Mouse (Mus musculus): ENCODE data around the gene Gm266. TPM values are rescaled to one million over a fixed set of nuclear protein-coding genes. Genes with fewer than 3 reads are reported as not detected.

The Gm266 gene
- polyA plus RNA-seq, 1 experiment = 0.12 TPM

DNA sequence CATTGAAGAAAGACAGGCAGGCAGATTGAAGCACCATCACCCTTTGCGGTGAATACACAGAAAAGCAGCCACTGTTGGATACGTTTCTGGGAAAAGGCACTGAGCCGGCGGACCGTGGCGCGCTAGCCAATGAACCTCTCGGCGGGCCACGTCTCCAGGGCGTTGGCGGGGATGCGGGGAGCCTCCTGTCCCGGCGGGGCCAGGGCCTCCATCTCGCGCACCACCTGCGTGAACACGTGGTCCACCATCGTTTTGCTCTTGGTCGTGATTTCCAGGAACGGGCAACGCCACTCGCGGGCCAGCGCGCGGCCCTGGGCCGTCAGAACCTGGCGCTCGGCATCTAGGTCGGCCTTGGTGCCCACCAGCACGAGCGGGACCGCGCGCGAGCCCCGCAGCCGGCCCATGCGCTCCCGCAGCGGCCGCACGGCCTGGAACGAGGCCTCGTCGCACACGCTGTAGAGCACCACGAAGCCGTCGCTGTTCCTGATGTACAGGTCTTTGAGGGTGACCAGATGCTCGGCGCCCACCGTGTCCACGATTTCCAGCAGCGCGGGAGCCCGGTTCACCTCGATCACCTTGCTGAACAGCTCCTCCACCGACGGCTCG is 474 bp downstream of the Gm266 start:
- TF ChIP-seq POLR2A (IDR thresholded peaks at IDR 0.05; ENCODE audit: borderline replicate concordance, extremely low read depth, low read depth, low read length) = no peak
- no peak for TF ChIP-seq CTCF (IDR thresholded peaks at IDR 0.05; ENCODE audit: insufficient read depth, low read length)
- peaks cover 7% of the 10 kb centered on the region; the same call in 1 of the 2 replicates for H3K4me1 ChIP-seq (ENCODE audit: control insufficient read depth, insufficient read depth, low read length)

DNA sequence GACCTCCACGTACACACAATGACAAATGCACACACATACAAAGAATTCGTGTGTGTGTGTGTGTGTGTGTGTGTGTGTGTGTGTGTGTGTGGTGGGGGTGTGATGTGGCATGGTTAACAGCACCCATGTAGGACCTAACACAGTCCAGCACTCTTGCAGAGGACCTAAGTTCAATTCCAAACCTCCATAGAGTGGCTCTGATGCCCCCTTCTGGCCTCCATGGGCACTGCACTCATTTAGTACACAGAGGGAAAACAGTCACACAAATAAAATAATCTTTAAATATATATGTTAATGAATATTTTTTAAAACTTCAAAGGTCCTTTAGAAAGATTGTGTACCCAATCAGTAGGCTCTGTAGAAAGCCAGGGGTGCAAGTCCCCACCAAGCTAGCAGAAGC is 5.7 kb downstream of the Gm266 start:
- DNase-seq = no peak
- no peaks in the 10 kb centered on the region for H3K4me1 ChIP-seq (ENCODE audit: control insufficient read depth, insufficient read depth, low read length)
- TF ChIP-seq POLR2A (IDR thresholded peaks at IDR 0.05; ENCODE audit: borderline replicate concordance, extremely low read depth, low read depth, low read length) = no peak
- peak; percentile 56 for TF ChIP-seq CTCF (IDR thresholded peaks at IDR 0.05; ENCODE audit: insufficient read depth, low read length)
- 56% methylated on average over 2 of the region's 2 CpGs for WGBS
- no peak overlapping the region for H3K4me3 ChIP-seq (replicated peaks; ENCODE audit: extremely low read depth, low read depth, low read length)

More for the DNA sequence above, 474 bp downstream of the Gm266 start:
- no peak for DNase-seq
- WGBS = 3% methylated on average over 63 of the region's 63 CpGs
- peak overlapping the region; percentile 0 for H3K4me3 ChIP-seq (replicated peaks; ENCODE audit: extremely low read depth, low read depth, low read length)

DNA sequence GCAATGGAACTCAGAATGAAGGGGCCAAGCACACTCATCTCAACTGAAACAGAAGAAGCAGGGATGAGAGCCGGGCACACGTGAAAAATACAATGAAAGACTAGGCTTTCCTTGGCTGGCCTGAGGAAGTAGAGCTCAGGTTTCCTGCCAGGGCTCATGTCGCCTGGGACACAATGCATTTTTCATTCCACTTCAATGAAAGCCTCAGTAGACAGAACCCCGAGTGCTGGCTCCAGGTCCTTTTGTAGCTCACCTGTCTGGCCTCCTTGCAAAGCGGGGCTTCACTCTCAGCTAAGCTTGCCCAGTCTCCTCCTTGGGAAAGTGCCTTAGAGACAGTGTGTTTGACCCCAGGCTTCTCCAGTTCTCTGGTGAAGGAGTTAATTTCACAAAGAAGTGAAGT is 6.7 kb downstream of the Gm266 start:
- DNase-seq = no peak
- TF ChIP-seq POLR2A (IDR thresholded peaks at IDR 0.05; ENCODE audit: borderline replicate concordance, extremely low read depth, low read depth, low read length) (no peak), CTCF (IDR thresholded peaks at IDR 0.05; ENCODE audit: insufficient read depth, low read length) (no peak)
- H3K4me1 ChIP-seq (ENCODE audit: control insufficient read depth, insufficient read depth, low read length) = no peaks in the 10 kb centered on the region
- 46% methylated on average over 5 of the region's 5 CpGs for WGBS
- H3K4me3 ChIP-seq (replicated peaks; ENCODE audit: extremely low read depth, low read depth, low read length) = no peak overlapping the region

DNA sequence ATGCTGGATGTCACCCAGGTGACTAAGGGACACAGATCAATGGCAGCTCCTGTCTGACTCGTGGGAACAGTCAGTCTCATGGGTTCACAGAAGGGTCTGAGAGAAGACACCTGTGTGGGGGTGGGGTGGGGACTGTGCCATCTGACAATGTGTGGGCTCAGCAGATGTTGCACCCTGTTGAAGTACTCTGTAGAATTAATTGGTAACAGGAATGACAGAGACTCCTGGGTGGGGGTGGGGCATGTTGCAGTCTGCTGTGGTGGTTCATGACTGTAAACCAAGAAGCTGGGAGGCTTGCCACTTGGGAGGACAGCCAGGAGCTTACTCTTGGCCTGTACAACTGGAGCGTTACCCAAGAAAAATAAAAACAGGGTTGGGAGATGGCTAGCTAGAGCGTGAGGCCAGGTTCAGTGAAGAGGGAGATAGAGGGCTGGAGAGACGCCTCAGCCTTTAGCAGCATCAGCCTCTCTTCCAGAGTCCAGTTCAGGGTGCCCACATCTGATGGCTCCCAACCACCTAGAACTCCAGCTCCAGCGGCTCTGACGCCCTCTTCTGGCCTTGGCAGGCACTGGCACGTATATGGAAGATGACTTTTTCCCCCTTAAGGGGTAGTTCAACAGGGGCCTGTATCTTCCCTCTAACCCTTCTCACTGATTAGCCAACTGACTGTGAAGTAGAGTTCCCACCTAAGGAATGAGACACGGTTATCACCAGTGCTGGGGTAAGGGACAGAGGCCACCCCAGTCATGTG is 10.6 kb downstream of the Gm266 start:
- DNase-seq = no peak

DNA sequence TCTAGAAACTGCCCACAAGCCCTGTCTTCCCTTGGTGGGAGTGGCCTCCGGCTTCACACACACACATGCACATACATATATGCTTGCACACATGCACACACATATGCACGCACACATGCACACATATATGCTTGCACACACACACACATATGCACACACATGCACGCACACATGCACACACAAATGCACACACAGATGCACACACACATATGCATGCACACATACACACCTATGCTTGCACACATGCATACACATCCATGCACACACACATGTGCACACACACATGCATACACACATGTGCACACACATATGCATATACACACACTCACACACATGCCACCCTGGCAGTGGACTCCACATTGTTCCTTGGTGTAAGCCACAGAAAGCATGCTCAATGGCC is 11.2 kb downstream of the Gm266 start:
- DNase-seq = no peak
- TF ChIP-seq POLR2A (IDR thresholded peaks at IDR 0.05; ENCODE audit: borderline replicate concordance, extremely low read depth, low read depth, low read length) (no peak), CTCF (IDR thresholded peaks at IDR 0.05; ENCODE audit: insufficient read depth, low read length) (no peak)
- Histone ChIP-seq H3K4me3 (replicated peaks; ENCODE audit: extremely low read depth, low read depth, low read length) (no peak overlapping the region), H3K4me1 (ENCODE audit: control insufficient read depth, insufficient read depth, low read length) (no peaks in the 10 kb centered on the region)
- WGBS = 93% methylated on average over 3 of the region's 3 CpGs

More for the DNA sequence above, 10.6 kb downstream of the Gm266 start:
- TF ChIP-seq CTCF (IDR thresholded peaks at IDR 0.05; ENCODE audit: insufficient read depth, low read length) = no peak
- no peak for TF ChIP-seq POLR2A (IDR thresholded peaks at IDR 0.05; ENCODE audit: borderline replicate concordance, extremely low read depth, low read depth, low read length)
- no peak overlapping the region for H3K4me3 ChIP-seq (replicated peaks; ENCODE audit: extremely low read depth, low read depth, low read length)
- WGBS = 51% methylated on average over 8 of the region's 8 CpGs
- no peaks in the 10 kb centered on the region for H3K4me1 ChIP-seq (ENCODE audit: control insufficient read depth, insufficient read depth, low read length)

DNA sequence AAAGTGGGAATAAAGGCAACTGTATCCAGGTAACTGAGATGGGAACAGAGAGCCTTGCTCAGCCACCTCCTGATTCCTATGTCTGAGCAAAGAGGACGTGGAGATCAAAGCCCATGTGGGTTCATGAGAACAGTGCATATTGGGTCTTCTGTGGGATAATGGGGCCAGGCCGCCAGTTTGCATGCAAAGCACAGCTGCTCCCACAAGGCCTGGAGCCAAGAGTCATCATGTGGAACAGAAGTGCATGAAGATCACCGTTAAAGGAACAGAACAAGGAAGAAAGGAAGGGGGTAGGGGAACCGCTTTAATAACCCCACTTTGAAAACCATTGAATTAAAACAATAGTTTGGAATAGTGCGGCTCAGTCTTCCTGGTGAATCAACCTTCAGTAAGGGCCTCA is 12.7 kb downstream of the Gm266 start:
- no peak for DNase-seq
- no peaks in the 10 kb centered on the region for H3K4me1 ChIP-seq (ENCODE audit: control insufficient read depth, insufficient read depth, low read length)
- no peak overlapping the region for H3K4me3 ChIP-seq (replicated peaks; ENCODE audit: extremely low read depth, low read depth, low read length)
- 76% methylated on average over 5 of the region's 5 CpGs for WGBS
- TF ChIP-seq POLR2A (IDR thresholded peaks at IDR 0.05; ENCODE audit: borderline replicate concordance, extremely low read depth, low read depth, low read length) (no peak), CTCF (IDR thresholded peaks at IDR 0.05; ENCODE audit: insufficient read depth, low read length) (no peak)

DNA sequence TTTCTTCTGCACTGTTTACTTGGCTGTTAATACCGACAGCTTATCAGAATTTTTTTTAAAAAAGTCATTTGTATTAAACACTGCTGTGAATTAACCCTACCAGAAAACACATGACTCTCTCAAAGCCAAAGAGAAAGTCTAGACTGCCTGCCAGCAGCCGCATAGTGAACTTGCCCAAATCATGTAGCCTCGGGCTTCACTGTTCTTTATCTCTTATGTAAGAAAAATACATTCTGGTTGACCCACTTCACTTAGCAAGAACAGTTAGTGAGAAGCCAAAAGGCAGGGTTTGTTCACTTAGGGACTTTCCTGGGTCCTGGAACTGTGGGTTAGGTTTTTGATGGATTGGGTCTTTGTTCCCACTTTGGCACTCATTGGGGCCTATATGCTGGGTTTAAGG is 13.9 kb downstream of the Gm266 start:
- H3K4me3 ChIP-seq (replicated peaks; ENCODE audit: extremely low read depth, low read depth, low read length) = no peak overlapping the region
- H3K4me1 ChIP-seq (ENCODE audit: control insufficient read depth, insufficient read depth, low read length) = no peaks in the 10 kb centered on the region
- no peak for DNase-seq
- TF ChIP-seq POLR2A (IDR thresholded peaks at IDR 0.05; ENCODE audit: borderline replicate concordance, extremely low read depth, low read depth, low read length) (no peak), CTCF (IDR thresholded peaks at IDR 0.05; ENCODE audit: insufficient read depth, low read length) (no peak)
- WGBS = 60% methylated on average over 3 of the region's 3 CpGs

DNA sequence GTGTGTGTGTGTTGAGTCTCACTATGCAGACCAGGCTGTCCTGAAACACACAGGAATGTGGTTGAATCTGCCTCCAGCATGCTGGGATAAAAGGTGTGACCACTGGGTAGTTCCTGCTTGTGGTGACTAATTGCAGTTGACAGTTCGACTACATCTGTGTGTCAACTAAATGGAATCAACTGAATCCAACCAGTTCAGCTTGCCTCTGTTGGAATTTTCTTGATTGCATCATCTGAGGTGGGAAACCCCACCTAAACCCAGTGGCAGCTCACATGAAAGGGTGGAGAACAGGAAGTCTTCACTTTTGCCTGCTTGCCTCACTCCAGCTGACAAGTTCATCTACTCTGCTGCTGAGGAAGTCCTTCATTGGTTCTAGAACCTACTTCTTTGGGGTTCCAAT is 14.5 kb downstream of the Gm266 start:
- H3K4me3 ChIP-seq (replicated peaks; ENCODE audit: extremely low read depth, low read depth, low read length) = no peak overlapping the region
- 48% methylated on average over 1 of the region's 1 CpGs for WGBS
- no peaks in the 10 kb centered on the region for H3K4me1 ChIP-seq (ENCODE audit: control insufficient read depth, insufficient read depth, low read length)
- DNase-seq = no peak
- TF ChIP-seq POLR2A (IDR thresholded peaks at IDR 0.05; ENCODE audit: borderline replicate concordance, extremely low read depth, low read depth, low read length) (no peak), CTCF (IDR thresholded peaks at IDR 0.05; ENCODE audit: insufficient read depth, low read length) (no peak)

DNA sequence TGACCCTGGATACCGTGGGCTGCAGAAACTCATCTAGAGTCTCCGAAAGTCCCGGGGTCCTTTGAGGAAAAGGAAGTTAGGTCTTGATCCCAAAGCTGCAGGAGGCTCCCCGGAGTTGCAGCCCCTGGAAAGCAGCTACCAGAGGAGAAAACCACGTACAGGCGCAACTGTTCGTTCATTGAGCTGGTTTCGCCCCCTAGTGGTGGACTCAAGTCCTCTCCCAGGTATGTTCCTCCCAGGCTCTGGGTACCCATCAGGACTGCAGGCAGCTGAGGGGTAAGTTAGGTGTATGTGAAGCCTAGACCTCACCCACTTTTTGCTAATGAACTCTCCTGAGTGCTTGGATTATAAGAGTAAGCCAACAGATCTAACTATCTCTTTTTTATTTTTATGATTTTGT is 16.1 kb downstream of the Gm266 start:
- WGBS = 6% methylated on average over 8 of the region's 8 CpGs
- Histone ChIP-seq H3K4me3 (replicated peaks; ENCODE audit: extremely low read depth, low read depth, low read length) (no peak overlapping the region), H3K4me1 (ENCODE audit: control insufficient read depth, insufficient read depth, low read length) (no peaks in the 10 kb centered on the region)
- TF ChIP-seq CTCF (IDR thresholded peaks at IDR 0.05; ENCODE audit: insufficient read depth, low read length) (peak; percentile 89), POLR2A (IDR thresholded peaks at IDR 0.05; ENCODE audit: borderline replicate concordance, extremely low read depth, low read depth, low read length) (no peak)
- DNase-seq = peak; percentile 56

DNA sequence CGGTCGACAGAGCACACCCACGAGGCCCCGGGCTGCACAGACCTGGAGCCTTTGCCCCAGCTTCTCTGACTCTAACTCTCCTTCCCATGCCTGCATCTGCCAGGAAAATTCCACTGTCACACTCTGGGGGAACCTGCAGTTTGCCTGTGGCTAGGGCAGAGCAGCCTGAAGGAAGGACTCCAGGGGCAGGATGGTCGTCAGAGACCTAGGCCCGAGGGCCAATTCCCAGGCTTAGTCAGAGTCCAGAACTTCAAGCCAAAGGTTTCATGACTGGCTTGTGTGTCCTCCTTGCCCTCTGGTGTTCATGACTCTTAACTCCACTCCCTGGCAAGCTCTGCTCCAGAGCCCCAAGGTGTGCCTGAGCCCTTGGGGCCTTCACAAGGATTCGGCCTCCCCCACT is 17.4 kb downstream of the Gm266 start:
- 84% methylated on average over 7 of the region's 7 CpGs for WGBS

More for the DNA sequence above, 17.4 kb downstream of the Gm266 start:
- no peaks in the 10 kb centered on the region for H3K4me1 ChIP-seq (ENCODE audit: control insufficient read depth, insufficient read depth, low read length)
- TF ChIP-seq POLR2A (IDR thresholded peaks at IDR 0.05; ENCODE audit: borderline replicate concordance, extremely low read depth, low read depth, low read length) (no peak), CTCF (IDR thresholded peaks at IDR 0.05; ENCODE audit: insufficient read depth, low read length) (no peak)
- H3K4me3 ChIP-seq (replicated peaks; ENCODE audit: extremely low read depth, low read depth, low read length) = no peak overlapping the region
- no peak for DNase-seq
